Mouse (Mus musculus): ENCODE measurements around the gene Ttc9c. TPM values are rescaled to one million over a fixed set of nuclear protein-coding genes. Genes with fewer than 3 reads are reported as not detected.
"Not testable (repeated sequence)": the region's sequence is repeated elsewhere in the genome, so short reads cannot be mapped to it uniquely, and the experiment has no call there.

Gene Ttc9c
- polyA plus RNA-seq, 1 experiment, result 13.2 TPM

DNA sequence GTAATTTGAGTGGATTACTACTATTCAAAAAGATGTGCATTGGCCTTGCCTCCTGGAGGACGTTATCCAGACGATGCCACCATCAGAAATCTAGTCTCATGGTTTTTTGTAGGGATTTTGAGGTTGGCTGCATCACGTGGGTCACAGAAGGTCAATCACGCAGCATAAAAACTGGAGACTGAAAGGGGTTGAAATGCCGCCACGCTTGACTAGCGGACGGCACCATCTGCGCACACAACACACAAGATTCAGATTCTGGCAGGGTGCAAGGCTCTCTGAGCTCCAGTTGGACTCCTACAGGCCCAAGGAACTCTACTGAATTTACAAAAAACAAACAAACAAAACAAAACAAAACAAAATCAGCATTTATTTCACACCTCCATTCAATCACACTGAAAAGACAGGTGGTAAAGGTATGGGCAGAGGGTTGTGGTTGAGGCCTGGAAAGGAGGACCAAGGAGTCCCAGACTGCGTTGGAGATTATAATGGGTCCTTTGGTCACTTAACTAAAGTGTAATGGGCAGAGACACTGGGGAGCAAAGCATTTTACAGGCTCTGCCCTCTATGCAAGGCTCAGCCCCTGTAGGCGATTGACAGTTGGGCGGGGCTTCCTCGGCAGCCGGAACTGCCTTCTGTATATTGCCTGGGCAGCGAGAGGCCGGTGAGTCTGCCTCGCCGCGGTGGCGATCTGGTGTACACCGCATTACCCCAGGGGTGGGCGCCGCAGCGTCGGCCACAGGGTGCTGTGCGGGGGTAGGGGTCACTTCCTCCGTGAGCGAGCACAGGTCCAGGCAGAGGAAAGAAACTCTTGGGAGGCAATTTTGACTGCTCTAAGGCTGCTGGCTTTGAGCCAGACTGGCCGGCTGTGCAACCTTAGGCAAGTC, 21.0 kb upstream of the Ttc9c start:
- H3K4me3 ChIP-seq (ENCODE audit: extremely low read depth, insufficient read depth, insufficient read length), result peak overlapping the region; percentile 68
- H3K27me3 ChIP-seq (ENCODE audit: control insufficient read depth, insufficient read depth, low read length), result no peaks in the 10 kb centered on the region
- peak in 1 of 2 experiments; percentile 70 for DNase-seq (ENCODE audit: low read depth in 1 of 2, low spot score in 2 of 2)
- H3K27ac ChIP-seq (ENCODE audit: insufficient read depth, low read length), result peak overlapping the region; percentile 41; the same call in 1 of the 2 replicates
- WGBS, result 26% methylated on average over 29 of the region's 29 CpGs
- peaks cover 2% of the 10 kb centered on the region; the same call in 1 of the 2 replicates for H3K36me3 ChIP-seq (ENCODE audit: control insufficient read depth, insufficient read depth, low read length)
- H3K4me1 ChIP-seq (ENCODE audit: control insufficient read depth, insufficient read depth, insufficient read length), result peaks cover 10% of the 10 kb centered on the region; the same call in 1 of the 2 replicates
- TF ChIP-seq CTCF (IDR thresholded peaks at IDR 0.05; ENCODE audit: extremely low read depth, insufficient read depth, insufficient read length, insufficient replicate concordance), result no peak
- TF ChIP-seq POLR2A (IDR thresholded peaks at IDR 0.05; ENCODE audit: low read depth, low read length), result peak; percentile 54; the same call in 1 of the 2 replicates

DNA sequence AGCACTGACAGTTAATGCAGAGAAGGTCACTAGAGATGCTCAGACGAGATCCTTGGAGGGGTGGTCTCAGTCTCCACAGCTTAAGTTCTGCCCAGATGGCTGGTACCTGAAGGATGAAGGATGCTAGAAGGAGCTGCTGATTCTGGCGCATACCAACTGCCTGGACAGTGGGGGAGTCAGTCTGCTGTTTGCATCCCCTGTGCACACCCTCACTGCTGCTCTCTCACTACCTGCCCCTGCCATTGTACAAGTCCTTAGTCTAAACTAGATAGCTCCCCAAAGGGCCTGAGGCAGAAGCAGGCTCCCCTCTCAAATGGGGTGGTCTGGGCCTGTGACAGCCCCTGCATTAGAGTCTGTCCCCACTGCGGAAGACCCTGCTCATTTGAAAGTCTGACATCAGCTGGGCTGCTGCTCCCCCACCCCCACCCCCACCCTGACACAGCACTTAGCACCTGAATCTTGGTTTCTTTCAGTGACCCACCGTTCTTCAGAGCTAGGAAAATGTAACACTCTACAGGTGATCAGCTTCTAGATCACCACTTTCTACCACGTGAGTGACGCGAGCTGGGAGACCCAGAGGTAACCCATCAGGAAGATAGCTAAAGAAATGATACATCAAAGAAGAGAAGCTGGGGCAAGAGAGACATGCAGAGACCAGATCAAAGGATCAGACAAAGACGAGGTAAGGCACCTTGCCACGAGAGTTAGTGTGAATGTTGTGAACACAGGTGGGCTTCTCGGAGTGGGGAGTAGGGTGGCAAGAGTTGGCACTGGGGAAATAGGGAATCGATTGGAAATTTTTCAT, 20.2 kb upstream of the Ttc9c start, which contains the start of gene Gng3:
Gene Gng3, minus strand, starts transcription at position 92 of the 805 bp plus-strand sequence.
- TF ChIP-seq CTCF (IDR thresholded peaks at IDR 0.05; ENCODE audit: extremely low read depth, insufficient read depth, insufficient read length, insufficient replicate concordance) (no peak), POLR2A (IDR thresholded peaks at IDR 0.05; ENCODE audit: low read depth, low read length) (no peak)
- Histone ChIP-seq H3K27me3 (ENCODE audit: control insufficient read depth, insufficient read depth, low read length) (no peaks in the 10 kb centered on the region), H3K36me3 (ENCODE audit: control insufficient read depth, insufficient read depth, low read length) (peaks cover 6% of the 10 kb centered on the region), H3K27ac (ENCODE audit: insufficient read depth, low read length) (no peak within 1 kb of the TSS; the same call in 1 of the 2 replicates), H3K4me1 (ENCODE audit: control insufficient read depth, insufficient read depth, insufficient read length) (peaks cover 10% of the 10 kb centered on the region; the same call in 1 of the 2 replicates), H3K4me3 (ENCODE audit: extremely low read depth, insufficient read depth, insufficient read length) (peak within 1 kb of the TSS; percentile 69)
- no peak for DNase-seq (ENCODE audit: low read depth in 1 of 2, low spot score in 2 of 2)
- 82% methylated on average over 11 of the region's 11 CpGs for WGBS

DNA sequence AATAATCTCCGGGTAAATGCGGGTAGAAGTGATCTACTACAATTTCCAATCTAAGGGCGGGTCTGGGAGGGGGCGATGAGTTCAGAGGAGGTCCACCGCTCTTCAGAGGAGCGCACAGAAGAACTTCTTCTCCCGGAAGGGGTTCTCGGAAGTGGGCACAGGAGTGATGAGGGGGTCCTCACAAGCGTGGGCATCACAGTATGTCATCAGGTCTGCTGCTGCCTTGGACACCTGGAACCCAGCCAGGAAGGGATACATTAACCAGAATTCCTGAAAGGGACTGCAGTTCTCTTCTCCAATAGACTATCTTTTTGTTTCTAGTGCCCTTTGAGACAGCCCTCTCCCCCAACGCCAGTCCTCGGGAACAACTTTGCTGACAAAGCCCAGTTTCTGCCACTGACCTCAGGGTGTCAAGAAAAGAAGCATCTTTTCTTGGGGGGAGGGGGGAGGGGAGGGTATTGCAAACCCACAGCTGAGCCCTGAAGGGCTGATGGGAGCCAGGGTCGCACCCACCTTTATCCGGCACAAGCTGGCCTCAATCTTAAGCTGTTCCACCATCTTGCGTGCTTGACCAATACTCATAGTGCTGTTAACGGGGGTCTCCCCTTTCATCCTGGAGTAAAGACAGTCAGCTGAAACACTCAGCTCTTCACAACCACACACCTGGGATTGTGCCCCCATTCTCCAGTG, 19.1 kb upstream of the Ttc9c start:
- peak overlapping the region; percentile 69 for H3K4me3 ChIP-seq (ENCODE audit: extremely low read depth, insufficient read depth, insufficient read length)
- H3K4me1 ChIP-seq (ENCODE audit: control insufficient read depth, insufficient read depth, insufficient read length), result peaks cover 10% of the 10 kb centered on the region; the same call in 1 of the 2 replicates
- DNase-seq (ENCODE audit: low read depth in 1 of 2, low spot score in 2 of 2), result no peak
- 32% methylated on average over 15 of the region's 15 CpGs for WGBS
- H3K36me3 ChIP-seq (ENCODE audit: control insufficient read depth, insufficient read depth, low read length), result peaks cover 9% of the 10 kb centered on the region
- TF ChIP-seq CTCF (IDR thresholded peaks at IDR 0.05; ENCODE audit: extremely low read depth, insufficient read depth, insufficient read length, insufficient replicate concordance) (no peak), POLR2A (IDR thresholded peaks at IDR 0.05; ENCODE audit: low read depth, low read length) (no peak)
- no peaks in the 10 kb centered on the region for H3K27me3 ChIP-seq (ENCODE audit: control insufficient read depth, insufficient read depth, low read length)
- H3K27ac ChIP-seq (ENCODE audit: insufficient read depth, low read length), result peak overlapping the region; percentile 89

DNA sequence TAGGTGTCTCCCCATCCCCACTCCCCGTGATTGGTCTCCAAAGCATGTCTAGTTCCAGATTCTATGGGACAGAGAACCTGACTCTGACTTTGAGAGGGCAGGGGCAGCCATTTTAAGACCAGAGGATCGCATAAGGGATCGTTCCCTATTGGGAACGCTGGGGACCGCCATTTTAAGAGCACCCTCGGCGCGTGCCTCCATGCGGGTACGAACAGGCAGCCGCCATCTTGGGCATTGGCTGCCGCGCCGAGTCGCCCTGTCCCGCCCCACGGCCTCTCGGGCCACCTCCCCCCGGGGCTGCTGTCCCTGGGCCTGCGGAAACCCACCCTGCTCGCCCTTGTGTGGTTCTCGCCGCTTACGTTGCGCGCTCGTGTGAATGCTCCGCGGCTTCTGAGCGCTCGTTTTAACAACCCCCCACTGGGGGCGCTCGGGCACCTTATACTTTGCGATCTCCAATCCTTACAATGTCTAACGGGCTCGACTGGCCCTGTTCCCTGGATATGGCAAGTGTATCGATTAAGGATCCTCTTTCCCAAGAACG, 18.2 kb upstream of the Ttc9c start, which contains the start of gene Bscl2:
Gene Bscl2, plus strand, starts transcription at position 217 of the 541 bp plus-strand sequence.
- Histone ChIP-seq H3K27ac (ENCODE audit: insufficient read depth, low read length) (peak within 1 kb of the TSS; percentile 89), H3K27me3 (ENCODE audit: control insufficient read depth, insufficient read depth, low read length) (no peaks in the 10 kb centered on the region), H3K4me3 (ENCODE audit: extremely low read depth, insufficient read depth, insufficient read length) (peak within 1 kb of the TSS; percentile 69), H3K4me1 (ENCODE audit: control insufficient read depth, insufficient read depth, insufficient read length) (peaks cover 10% of the 10 kb centered on the region; the same call in 1 of the 2 replicates), H3K36me3 (ENCODE audit: control insufficient read depth, insufficient read depth, low read length) (peaks cover 15% of the 10 kb centered on the region)
- WGBS, result 2% methylated on average over 38 of the region's 38 CpGs
- DNase-seq (ENCODE audit: low read depth in 1 of 2, low spot score in 2 of 2), result peak; percentile 69 to 74
- TF ChIP-seq POLR2A (IDR thresholded peaks at IDR 0.05; ENCODE audit: low read depth, low read length) (peak; percentile 23; the same call in 1 of the 2 replicates), CTCF (IDR thresholded peaks at IDR 0.05; ENCODE audit: extremely low read depth, insufficient read depth, insufficient read length, insufficient replicate concordance) (peak; percentile 13; the same call in 1 of the 2 replicates)

DNA sequence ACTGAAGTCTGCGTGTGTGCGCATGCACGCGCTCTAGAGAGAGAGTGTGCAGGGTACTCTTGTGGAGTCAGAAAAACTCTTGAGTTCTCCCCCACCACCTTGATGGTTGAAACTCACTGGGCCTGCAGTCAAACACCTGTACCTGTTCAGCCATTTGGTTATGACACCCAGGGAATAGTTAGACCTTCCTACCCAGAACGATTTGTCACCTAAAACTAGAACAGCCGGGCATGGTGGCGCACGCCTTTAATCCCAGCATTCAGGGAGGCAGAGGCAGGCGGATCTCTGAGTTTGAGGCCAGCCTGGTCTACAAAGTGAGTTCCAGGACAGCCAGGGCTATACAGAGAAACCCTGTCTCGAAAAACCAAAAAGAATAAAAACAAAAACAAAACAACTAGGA, 17.2 kb upstream of the Ttc9c start:
- 98% methylated on average over 10 of the region's 10 CpGs for WGBS
- H3K27me3 ChIP-seq (ENCODE audit: control insufficient read depth, insufficient read depth, low read length); H3K4me3 ChIP-seq (ENCODE audit: extremely low read depth, insufficient read depth, insufficient read length); DNase-seq (ENCODE audit: low read depth in 1 of 2, low spot score in 2 of 2); H3K4me1 ChIP-seq (ENCODE audit: control insufficient read depth, insufficient read depth, insufficient read length); H3K27ac ChIP-seq (ENCODE audit: insufficient read depth, low read length): not testable (repeated sequence)
- peaks cover 24% of the 10 kb centered on the region for H3K36me3 ChIP-seq (ENCODE audit: control insufficient read depth, insufficient read depth, low read length)

DNA sequence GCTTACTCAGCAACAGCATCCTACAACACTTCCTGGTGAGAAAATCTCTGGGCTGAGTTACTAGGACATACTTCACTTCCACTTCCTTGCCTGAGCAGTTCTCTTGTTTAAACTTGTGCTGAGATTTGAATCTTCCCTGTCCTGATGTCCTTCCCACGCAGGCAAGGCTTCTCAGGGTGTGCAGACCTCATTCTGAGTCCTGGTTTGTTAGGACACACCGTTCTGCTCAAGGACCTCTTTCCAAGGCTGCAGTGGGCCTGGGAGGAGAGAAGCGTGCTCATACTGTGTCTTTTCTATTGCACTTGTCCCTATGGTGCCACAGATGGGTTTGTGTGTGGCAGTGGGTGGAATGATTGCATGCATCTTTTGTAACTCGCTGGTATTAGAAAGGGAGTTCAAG, 13.8 kb upstream of the Ttc9c start:
- TF ChIP-seq CTCF (IDR thresholded peaks at IDR 0.05; ENCODE audit: extremely low read depth, insufficient read depth, insufficient read length, insufficient replicate concordance), result no peak
- TF ChIP-seq POLR2A (IDR thresholded peaks at IDR 0.05; ENCODE audit: low read depth, low read length), result no peak
- Histone ChIP-seq H3K4me1 (ENCODE audit: control insufficient read depth, insufficient read depth, insufficient read length) (peaks cover under 1% of the 10 kb centered on the region; the same call in 1 of the 2 replicates), H3K36me3 (ENCODE audit: control insufficient read depth, insufficient read depth, low read length) (peaks cover 55% of the 10 kb centered on the region), H3K4me3 (ENCODE audit: extremely low read depth, insufficient read depth, insufficient read length) (no peak overlapping the region), H3K27me3 (ENCODE audit: control insufficient read depth, insufficient read depth, low read length) (no peaks in the 10 kb centered on the region), H3K27ac (ENCODE audit: insufficient read depth, low read length) (no peak overlapping the region)
- DNase-seq (ENCODE audit: low read depth in 1 of 2, low spot score in 2 of 2), result no peak
- WGBS, result 93% methylated on average over 4 of the region's 4 CpGs

Measured in spleen, adult 2 months (tissue).